Mouse (Mus musculus): Measurements from ENCODE around the gene Glod4. TPM values are rescaled to one million over a fixed set of nuclear protein-coding genes. Genes with fewer than 3 reads are reported as not detected.

Glod4 gene
- polyA plus RNA-seq, 1 experiment: 1.6 TPM

DNA sequence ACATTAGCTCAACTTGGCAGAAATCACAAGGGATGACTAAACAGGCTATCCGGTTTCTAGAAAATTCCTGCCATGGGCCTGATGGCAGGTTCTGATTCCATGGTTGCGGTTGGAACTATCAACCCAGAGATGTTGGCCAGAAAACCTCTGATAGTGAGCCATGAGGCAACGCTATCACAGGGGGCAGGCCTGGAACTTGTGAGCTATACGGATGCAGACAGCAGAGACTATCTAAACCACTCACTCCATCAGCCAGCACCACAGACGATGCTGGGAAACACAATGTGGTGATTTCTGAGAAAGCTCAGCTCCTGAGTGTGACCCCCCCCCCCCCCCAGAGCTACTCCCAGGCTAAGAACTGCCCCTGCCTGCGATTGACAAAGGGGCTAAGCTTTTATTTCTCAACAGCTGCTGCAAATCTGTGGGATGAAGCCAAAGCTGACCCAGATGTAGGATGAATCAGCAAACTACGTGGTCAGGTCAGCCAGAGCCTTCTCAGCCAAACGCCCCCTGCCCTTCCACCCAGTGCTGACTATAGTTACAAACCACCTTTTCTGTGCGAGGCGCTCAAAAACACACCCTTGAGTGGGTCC lies 43.1 kb upstream of the Glod4 start:
- TF ChIP-seq POLR2A (IDR thresholded peaks at IDR 0.05; ENCODE audit: low read depth, low read length) (no peak), CTCF (IDR thresholded peaks at IDR 0.05; ENCODE audit: extremely low read depth, insufficient read length, insufficient replicate concordance, low read depth, low read length) (no peak)
- Histone ChIP-seq H3K27me3 (ENCODE audit: control insufficient read depth, insufficient read depth, low read length) (no peaks in the 10 kb centered on the region), H3K4me3 (ENCODE audit: low read depth, low read length) (no peak overlapping the region), H3K27ac (ENCODE audit: insufficient read depth, low read depth, low read length) (no peak overlapping the region), H3K36me3 (ENCODE audit: control insufficient read depth, insufficient read depth, low read length) (no peaks in the 10 kb centered on the region), H3K4me1 (ENCODE audit: control insufficient read depth, insufficient read depth, insufficient read length, low read length) (peaks cover 4% of the 10 kb centered on the region; the same call in 1 of the 2 replicates)
- WGBS: 78% methylated on average over 10 of the region's 10 CpGs

DNA sequence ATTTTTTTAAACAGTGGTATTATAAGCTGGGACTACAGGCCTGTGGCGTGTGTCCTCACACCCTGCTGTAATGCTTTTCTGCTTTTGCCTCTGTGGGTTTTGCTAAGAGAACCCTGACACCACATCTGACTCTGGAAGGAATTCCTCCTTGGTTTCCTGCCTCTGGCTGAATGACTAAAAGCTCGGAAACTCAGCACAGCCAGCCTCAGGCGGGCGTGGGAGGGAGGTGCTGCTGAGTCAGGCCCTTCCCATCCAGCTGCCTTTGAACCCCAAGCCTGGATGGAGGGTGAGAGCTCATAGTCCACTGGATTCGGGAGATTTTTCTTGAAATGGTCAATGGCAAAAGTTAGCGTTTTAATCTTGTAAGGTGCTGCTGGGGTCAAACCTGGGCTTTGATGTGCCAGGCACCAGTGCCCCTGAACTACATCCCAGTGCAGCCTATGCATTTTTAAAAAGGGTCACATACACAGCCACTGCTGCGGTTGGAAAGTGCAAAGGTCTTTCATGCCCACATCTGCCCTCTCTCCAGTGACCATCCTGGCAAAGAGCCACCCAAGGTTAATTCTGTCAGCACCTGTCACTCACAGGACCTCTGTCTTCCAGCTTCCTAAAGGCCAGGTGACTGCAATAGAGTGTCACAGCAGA lies 42.0 kb upstream of the Glod4 start:
- H3K36me3 ChIP-seq (ENCODE audit: control insufficient read depth, insufficient read depth, low read length): no peaks in the 10 kb centered on the region
- TF ChIP-seq POLR2A (IDR thresholded peaks at IDR 0.05; ENCODE audit: low read depth, low read length) (no peak), CTCF (IDR thresholded peaks at IDR 0.05; ENCODE audit: extremely low read depth, insufficient read length, insufficient replicate concordance, low read depth, low read length) (no peak)
- no peak overlapping the region for H3K27ac ChIP-seq (ENCODE audit: insufficient read depth, low read depth, low read length)
- whole genome bisulfite sequencing: 29% methylated on average over 7 of the region's 7 CpGs
- H3K4me1 ChIP-seq (ENCODE audit: control insufficient read depth, insufficient read depth, insufficient read length, low read length): peaks cover 4% of the 10 kb centered on the region; the same call in 1 of the 2 replicates
- no peaks in the 10 kb centered on the region for H3K27me3 ChIP-seq (ENCODE audit: control insufficient read depth, insufficient read depth, low read length)
- H3K4me3 ChIP-seq (ENCODE audit: low read depth, low read length): no peak overlapping the region

DNA sequence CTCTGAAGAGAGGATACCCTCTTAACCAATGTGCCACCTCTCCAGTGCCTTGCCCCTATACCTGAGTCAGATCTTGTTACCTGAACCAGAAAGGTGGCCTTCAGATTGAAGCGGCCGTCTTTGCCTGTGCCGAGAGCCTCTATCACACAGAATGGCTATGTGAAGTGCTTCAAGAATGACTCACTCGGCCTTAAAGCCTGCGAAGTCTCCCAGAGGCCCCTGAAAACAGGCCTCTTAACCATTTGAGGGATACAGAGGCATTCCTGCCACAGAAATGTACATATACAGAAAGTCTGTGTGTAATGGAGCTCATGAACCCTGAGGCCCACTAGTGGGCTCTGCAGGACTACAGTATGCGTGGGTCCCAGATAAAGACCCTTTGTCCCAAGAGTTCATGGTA lies 40.3 kb upstream of the Glod4 start:
- H3K36me3 ChIP-seq (ENCODE audit: control insufficient read depth, insufficient read depth, low read length): no peaks in the 10 kb centered on the region
- H3K27me3 ChIP-seq (ENCODE audit: control insufficient read depth, insufficient read depth, low read length): no peaks in the 10 kb centered on the region
- H3K27ac ChIP-seq (ENCODE audit: insufficient read depth, low read depth, low read length): no peak overlapping the region
- no peak overlapping the region for H3K4me3 ChIP-seq (ENCODE audit: low read depth, low read length)
- TF ChIP-seq POLR2A (IDR thresholded peaks at IDR 0.05; ENCODE audit: low read depth, low read length) (no peak), CTCF (IDR thresholded peaks at IDR 0.05; ENCODE audit: extremely low read depth, insufficient read length, insufficient replicate concordance, low read depth, low read length) (no peak)
- peaks cover 4% of the 10 kb centered on the region; the same call in 1 of the 2 replicates for H3K4me1 ChIP-seq (ENCODE audit: control insufficient read depth, insufficient read depth, insufficient read length, low read length)
- WGBS: 93% methylated on average over 6 of the region's 6 CpGs

DNA sequence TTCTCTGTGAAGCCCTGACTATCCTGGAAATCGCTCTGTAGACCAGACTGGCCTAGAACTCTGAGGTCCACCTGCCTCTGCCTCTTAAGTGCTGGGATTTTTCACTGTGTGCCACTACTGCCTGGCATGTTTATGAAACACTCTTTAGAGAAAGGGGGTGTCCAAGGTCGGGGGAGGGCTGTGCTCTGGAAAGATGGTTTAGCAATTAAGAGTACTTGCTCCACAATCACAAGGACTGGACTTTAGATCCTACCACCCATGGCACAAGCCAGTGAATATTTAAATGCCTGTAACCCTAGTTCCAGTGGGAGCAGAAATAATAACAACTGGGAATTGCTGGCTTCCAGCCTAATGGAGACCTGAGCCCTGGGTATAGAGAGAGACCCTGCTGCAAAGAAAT lies 36.4 kb upstream of the Glod4 start:
- Histone ChIP-seq H3K27me3 (ENCODE audit: control insufficient read depth, insufficient read depth, low read length) (no peaks in the 10 kb centered on the region), H3K4me1 (ENCODE audit: control insufficient read depth, insufficient read depth, insufficient read length, low read length) (no peaks in the 10 kb centered on the region), H3K27ac (ENCODE audit: insufficient read depth, low read depth, low read length) (no peak overlapping the region), H3K4me3 (ENCODE audit: low read depth, low read length) (no peak overlapping the region), H3K36me3 (ENCODE audit: control insufficient read depth, insufficient read depth, low read length) (no peaks in the 10 kb centered on the region)
- no peak for TF ChIP-seq CTCF (IDR thresholded peaks at IDR 0.05; ENCODE audit: extremely low read depth, insufficient read length, insufficient replicate concordance, low read depth, low read length)
- no peak for TF ChIP-seq POLR2A (IDR thresholded peaks at IDR 0.05; ENCODE audit: low read depth, low read length)
- WGBS: 48% methylated on average over 2 of the region's 2 CpGs

DNA sequence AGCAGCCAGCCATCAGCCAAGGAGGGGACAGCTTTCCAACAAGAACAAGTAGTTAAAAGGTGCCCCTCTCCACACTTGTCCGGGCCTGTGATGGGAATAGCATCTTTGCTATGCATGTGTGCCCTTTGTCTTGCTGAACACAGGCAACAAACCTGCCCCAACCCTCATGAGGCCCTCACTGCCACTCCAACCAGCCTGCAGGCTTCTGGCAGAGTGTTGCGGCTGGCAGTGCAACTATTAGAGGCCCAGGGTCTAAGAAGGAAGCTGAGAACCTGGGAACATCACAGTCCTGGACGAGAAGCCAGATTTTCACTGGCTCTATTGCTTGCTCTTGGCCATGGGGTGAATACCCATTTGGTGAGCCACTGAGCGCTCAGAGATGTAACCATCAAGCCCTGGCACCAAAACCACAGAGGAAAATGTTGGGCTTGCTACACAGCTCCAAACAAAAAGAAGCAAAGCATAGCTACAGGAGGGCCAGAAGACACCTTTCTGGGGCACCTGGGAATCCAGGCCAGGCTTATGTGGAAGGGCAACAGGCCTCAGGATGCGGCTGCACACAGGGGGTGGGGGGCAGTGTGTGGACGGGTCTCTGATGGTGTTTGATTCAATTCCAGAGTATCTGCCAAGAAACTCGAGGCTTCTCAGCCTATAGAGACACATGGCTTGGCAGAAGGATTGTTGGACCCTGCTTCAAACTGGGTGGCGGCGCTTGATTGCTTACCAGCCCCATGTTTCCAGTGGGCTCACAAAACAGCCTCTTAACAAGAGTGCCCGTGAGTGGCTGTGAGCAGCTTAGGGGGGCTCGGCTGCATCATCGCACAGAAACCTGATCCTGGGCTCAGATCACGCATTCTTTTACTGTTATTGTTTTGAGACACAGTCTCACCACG lies 35.7 kb upstream of the Glod4 start:
- no peaks in the 10 kb centered on the region for H3K36me3 ChIP-seq (ENCODE audit: control insufficient read depth, insufficient read depth, low read length)
- H3K4me3 ChIP-seq (ENCODE audit: low read depth, low read length): no peak overlapping the region
- TF ChIP-seq POLR2A (IDR thresholded peaks at IDR 0.05; ENCODE audit: low read depth, low read length) (no peak), CTCF (IDR thresholded peaks at IDR 0.05; ENCODE audit: extremely low read depth, insufficient read length, insufficient replicate concordance, low read depth, low read length) (no peak)
- WGBS: 75% methylated on average over 14 of the region's 14 CpGs
- no peaks in the 10 kb centered on the region for H3K4me1 ChIP-seq (ENCODE audit: control insufficient read depth, insufficient read depth, insufficient read length, low read length)
- H3K27me3 ChIP-seq (ENCODE audit: control insufficient read depth, insufficient read depth, low read length): no peaks in the 10 kb centered on the region
- H3K27ac ChIP-seq (ENCODE audit: insufficient read depth, low read depth, low read length): no peak overlapping the region

DNA sequence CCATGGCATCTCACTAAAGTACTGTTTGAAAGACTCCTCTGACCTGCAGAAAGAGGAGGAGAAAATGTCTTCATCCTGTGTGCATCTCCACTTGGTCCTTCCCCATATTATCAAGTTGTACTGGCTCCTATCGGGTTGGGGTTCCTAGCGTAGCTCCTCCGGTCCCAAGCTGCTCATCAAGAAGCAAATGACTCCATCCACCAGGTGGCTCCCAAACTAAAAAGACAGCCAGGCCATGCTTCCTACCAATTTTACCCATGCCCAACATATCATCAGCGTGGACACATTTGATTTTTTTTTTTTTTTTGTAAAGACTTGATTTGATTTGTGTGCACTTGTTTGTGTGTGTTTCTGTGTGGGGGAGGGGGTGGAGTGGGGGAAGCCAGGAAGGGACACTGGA lies 28.9 kb upstream of the Glod4 start:
- no peaks in the 10 kb centered on the region for H3K36me3 ChIP-seq (ENCODE audit: control insufficient read depth, insufficient read depth, low read length)
- 77% methylated on average over 4 of the region's 4 CpGs for WGBS
- H3K4me1 ChIP-seq (ENCODE audit: control insufficient read depth, insufficient read depth, insufficient read length, low read length): no peaks in the 10 kb centered on the region
- H3K27me3 ChIP-seq (ENCODE audit: control insufficient read depth, insufficient read depth, low read length): no peaks in the 10 kb centered on the region
- H3K4me3 ChIP-seq (ENCODE audit: low read depth, low read length): no peak overlapping the region
- no peak; the same call in 1 of the 2 replicates for TF ChIP-seq CTCF (IDR thresholded peaks at IDR 0.05; ENCODE audit: extremely low read depth, insufficient read length, insufficient replicate concordance, low read depth, low read length)
- TF ChIP-seq POLR2A (IDR thresholded peaks at IDR 0.05; ENCODE audit: low read depth, low read length): no peak
- no peak overlapping the region for H3K27ac ChIP-seq (ENCODE audit: insufficient read depth, low read depth, low read length)

Data from small intestine, adult 2 months (tissue).